Mouse (Mus musculus) liver, embryonic 15.5 days (tissue): ENCODE results near the gene Wbp1l. TPM values are rescaled to one million over a fixed set of nuclear protein-coding genes. Genes with fewer than 3 reads are reported as not detected.

ENCODE experiments used
- ATAC-seq: fragments of 200-750 bp; cut with Nextera tagmentation; 2 replicates; pipeline ENCODE4 v1.8.0; 2017; ENCODE audit warnings: moderate number of reproducible peaks, mild to moderate bottlenecking, moderate library complexity; ENCODE audit not compliant: insufficient read depth
- H3K27ac ChIP-seq: fragments of 300-500 bp; sonication (generic); replicated peaks from 2 replicates; pipeline ENCODE4 v1.5.1; 2015; ENCODE audit warnings: mild to moderate bottlenecking, inconsistent platforms
- H3K27me3 ChIP-seq: fragments of 300-500 bp; sonication (generic); 2 replicates; pipeline ENCODE4 v1.6.1; 2015; ENCODE audit warnings: mild to moderate bottlenecking, inconsistent platforms
- H3K36me3 ChIP-seq: fragments of 300-500 bp; sonication (generic); replicated peaks from 2 replicates; pipeline ENCODE4 v1.6.1; 2015; ENCODE audit warnings: moderate library complexity, mild to moderate bottlenecking, inconsistent platforms
- H3K4me1 ChIP-seq: fragments of 300-500 bp; sonication (generic); replicated peaks from 2 replicates; pipeline ENCODE4 v1.6.1; 2015; ENCODE audit warnings: inconsistent platforms
- H3K4me2 ChIP-seq: fragments of 300-500 bp; sonication (generic); 2 replicates; pipeline ENCODE4 v1.6.1; 2015; ENCODE audit warnings: moderate library complexity, mild to moderate bottlenecking, inconsistent platforms
- H3K4me3 ChIP-seq: fragments of 300-500 bp; sonication (generic); replicated peaks from 2 replicates; pipeline ENCODE4 v1.5.1; 2015; ENCODE audit warnings: mild to moderate bottlenecking, inconsistent platforms
- H3K9ac ChIP-seq: fragments of 300-500 bp; sonication (generic); 2 replicates; pipeline ENCODE4 v1.6.1; 2015; ENCODE audit warnings: moderate library complexity, mild to moderate bottlenecking, inconsistent platforms
- H3K9me3 ChIP-seq: fragments of 300-500 bp; sonication (generic); replicated peaks from 2 replicates; pipeline ENCODE4 v1.6.1; 2016; ENCODE audit warnings: inconsistent platforms
- WGBS: fragments of 180-500 bp; shearing (Covaris S2); methylation state at CpG from one replicate; pipeline ENCODE4 v1.1.7; 2015; ENCODE audit warnings: mixed read lengths; ENCODE audit not compliant: insufficient replicate concordance; 5-methylcytosine and 5-hydroxymethylcytosine counted together
- polyA plus RNA-seq: library from polyadenylated mRNA; unstranded; fragments of >200 nt; fragmentation: Nextera tagmentation; extraction: Ambion mirVana; gene quantifications from 2 replicates; pipeline ENCODE4 v1.2.1, GENCODE M21; 2015

The Wbp1l gene
- polyA plus RNA-seq, 1 experiment from 2014 or later: 21.3 TPM

DNA sequence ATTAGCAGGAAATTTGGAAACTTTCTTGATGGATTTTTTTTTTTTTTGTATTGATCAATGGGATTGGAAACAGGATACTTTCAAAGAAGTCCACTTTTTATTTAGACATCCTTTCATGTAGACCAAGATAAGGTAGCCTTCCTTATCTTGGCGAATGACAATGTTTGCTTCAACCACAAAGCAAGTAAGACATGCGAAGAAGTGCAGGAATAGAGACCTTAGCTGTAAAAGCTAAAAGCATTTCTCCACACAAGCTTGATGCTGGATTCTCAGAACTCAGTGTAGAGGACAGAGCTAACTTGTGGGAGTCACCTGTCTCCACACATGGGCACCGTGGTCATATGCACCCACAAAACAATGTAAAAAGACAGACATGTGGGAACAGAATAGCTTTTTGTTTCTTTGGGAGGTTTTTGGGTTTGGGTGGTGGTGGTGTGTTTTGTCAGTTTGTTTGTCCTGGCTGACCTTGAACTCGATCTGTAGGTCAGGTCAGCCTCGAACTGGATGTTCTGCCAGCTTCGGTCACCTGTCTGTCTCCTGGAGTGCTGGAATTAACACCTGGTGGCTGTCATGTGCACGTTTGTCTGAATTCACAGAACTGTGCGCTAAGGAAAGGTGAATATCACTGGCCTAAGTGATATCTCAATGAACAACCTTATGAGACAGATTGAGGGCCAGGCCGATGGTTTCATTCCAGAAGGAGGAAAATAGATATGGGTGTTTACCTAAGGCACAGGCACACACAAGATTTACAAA, 107.8 kb downstream of the Wbp1l start:
- 38% methylated on average over 9 of the region's 9 CpGs for WGBS
- H3K4me1 ChIP-seq: peaks cover 25% of the 10 kb centered on the region
- no peaks in the 10 kb centered on the region for H3K9me3 ChIP-seq
- no peaks in the 10 kb centered on the region for H3K36me3 ChIP-seq
- peak overlapping the region; percentile 63 for H3K4me3 ChIP-seq
- no peak for ATAC-seq
- peak overlapping the region; percentile 79 for H3K4me2 ChIP-seq
- H3K27ac ChIP-seq: no peak overlapping the region
- H3K27me3 ChIP-seq: peaks cover 13% of the 10 kb centered on the region
- peak overlapping the region; percentile 52; the same call in 1 of the 2 replicates for H3K9ac ChIP-seq

Other genes starting within 250 kb of the Wbp1l start
- gene 2310034G01Rik, start 248.8 kb upstream of the Wbp1l start, polyA plus RNA-seq: 0.22 and 0.46 TPM in 2 replicates
- gene Actr1a, start 203.3 kb upstream of the Wbp1l start, polyA plus RNA-seq: 49.4 and 53.3 TPM in 2 replicates
- 5.4 and 5.8 TPM in 2 replicates for gene Sufu, start 202.2 kb upstream of the Wbp1l start, polyA plus RNA-seq
- 8.8 and 10.9 TPM in 2 replicates for gene Trim8, start 97.4 kb upstream of the Wbp1l start, polyA plus RNA-seq
- 22.9 and 25.4 TPM in 2 replicates for gene Arl3, start 25.9 kb upstream of the Wbp1l start, polyA plus RNA-seq
- 28.6 and 33.4 TPM in 2 replicates for gene Sfxn2, start 25.7 kb upstream of the Wbp1l start, polyA plus RNA-seq
- 1.8 TPM in 2 replicates for gene Cyp17a1, start 74.1 kb downstream of the Wbp1l start, polyA plus RNA-seq
- 4.0 and 4.9 TPM in 2 replicates for gene Borcs7, start 90.8 kb downstream of the Wbp1l start, polyA plus RNA-seq
- 17.1 and 19.0 TPM in 2 replicates for gene As3mt, start 108.4 kb downstream of the Wbp1l start, polyA plus RNA-seq
- 1.7 and 2.0 TPM in 2 replicates for gene Cnnm2, start 162.5 kb downstream of the Wbp1l start, polyA plus RNA-seq